Mouse (Mus musculus) embryonic facial prominence, embryonic 13.5 days (tissue): Measurements from ENCODE around the gene Baat. TPM values are rescaled to one million over a fixed set of nuclear protein-coding genes. Genes with fewer than 3 reads are reported as not detected.
"Not testable (repeated sequence)": the region's sequence is repeated elsewhere in the genome, so short reads cannot be mapped to it uniquely, and the experiment has no call there.

Experiments used
- ATAC-seq: fragments of 200-750 bp; cut with Nextera tagmentation; 2 replicates; pipeline ENCODE4 v1.8.0; 2017; ENCODE audit warnings: low read depth; ENCODE audit not compliant: insufficient number of reproducible peaks, insufficient read depth, low FRiP score, low TSS enrichment
- H3K27ac ChIP-seq: fragments of 300-500 bp; sonication (generic); 2 replicates; pipeline ENCODE4 v1.5.1; 2015; ENCODE audit warnings: moderate library complexity, mild to moderate bottlenecking, inconsistent platforms
- H3K27me3 ChIP-seq: fragments of 300-500 bp; sonication (generic); 2 replicates; pipeline ENCODE4 v1.6.1; 2015; ENCODE audit warnings: mild to moderate bottlenecking, inconsistent platforms
- H3K36me3 ChIP-seq: fragments of 300-500 bp; sonication (generic); 2 replicates; pipeline ENCODE4 v1.6.1; 2015; ENCODE audit warnings: mild to moderate bottlenecking, inconsistent platforms
- H3K4me1 ChIP-seq: fragments of 300-500 bp; sonication (generic); 2 replicates; pipeline ENCODE4 v1.6.1; 2015; ENCODE audit warnings: inconsistent platforms
- H3K4me2 ChIP-seq: fragments of 300-500 bp; sonication (generic); 2 replicates; pipeline ENCODE4 v1.6.1; 2015; ENCODE audit warnings: moderate library complexity, mild to moderate bottlenecking, inconsistent platforms
- H3K4me3 ChIP-seq: fragments of 300-500 bp; sonication (generic); 2 replicates; pipeline ENCODE4 v1.5.1; 2015; ENCODE audit warnings: mild to moderate bottlenecking, inconsistent platforms
- H3K9ac ChIP-seq: fragments of 300-500 bp; sonication (generic); 2 replicates; pipeline ENCODE4 v1.6.1; 2015; ENCODE audit warnings: mild to moderate bottlenecking, inconsistent platforms
- H3K9me3 ChIP-seq: fragments of 300-500 bp; sonication (generic); 2 replicates; pipeline ENCODE4 v1.6.1; 2016; ENCODE audit warnings: inconsistent platforms
- WGBS: fragments of 180-500 bp; shearing (Covaris S2); methylation state at CpG from one replicate; pipeline ENCODE4 v1.1.7; 2015; ENCODE audit warnings: mixed read lengths; 5-methylcytosine and 5-hydroxymethylcytosine counted together
- polyA plus RNA-seq: library from polyadenylated mRNA; unstranded; fragments of >200 nt; fragmentation: Nextera tagmentation; extraction: Ambion mirVana; gene quantifications from 2 replicates; pipeline ENCODE4 v1.2.1, GENCODE M21; 2015

The Baat gene
- polyA plus RNA-seq, 1 experiment from 2014 or later, result not detected

- Histone ChIP-seq H3K27ac (no peak overlapping the region), H3K9me3 (no peaks in the 10 kb centered on the region), H3K36me3 (peaks cover 46% of the 10 kb centered on the region), H3K4me3 (peak overlapping the region; percentile 73), H3K9ac (peak overlapping the region; percentile 82), H3K27me3 (no peaks in the 10 kb centered on the region), H3K4me1 (peaks cover 15% of the 10 kb centered on the region), H3K4me2 (peak overlapping the region; percentile 59)
- WGBS, result under 1% methylated on average over 17 of the region's 17 CpGs
- ATAC-seq, result peak; percentile 22; the same call in 1 of the 2 replicates
Observed at GRCm38 (mm10) chr4:49521346-49521745, 15.0 kb upstream of the Baat start.

GRCm38 (mm10) chr4:49520572-49521340 lies 14.4 kb upstream of the Baat start, which contains the start of the genes Mrpl50 and Zfp189:
TSS of gene Mrpl50 (minus strand) at chr4:49521093.
TSS of gene Zfp189 (plus strand) at chr4:49521176.
- H3K27ac ChIP-seq, result peak within 1 kb of the TSS; percentile 82

DNA sequence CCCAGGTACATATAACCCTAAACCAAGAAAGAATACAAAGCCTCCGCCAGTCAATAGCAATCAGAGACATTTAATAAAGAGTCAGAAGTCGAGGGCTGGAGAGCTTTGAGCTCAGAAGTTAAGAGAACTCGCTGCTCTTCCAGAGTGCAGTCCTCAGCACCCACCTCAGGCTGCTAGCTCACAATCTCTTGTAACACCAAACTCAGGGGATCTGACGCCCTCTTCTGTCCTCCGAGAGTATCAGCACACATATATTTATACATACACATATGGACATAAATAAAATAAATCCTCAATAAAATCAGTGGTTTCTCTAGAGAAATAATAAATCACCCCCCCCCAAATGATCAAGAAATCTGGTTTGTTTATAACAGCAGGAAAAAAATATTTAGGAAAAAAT lies 13.1 kb upstream of the Baat start:
- ATAC-seq, result no peak
- peak overlapping the region; percentile 65 for H3K4me2 ChIP-seq
- WGBS, result 71% methylated on average over 5 of the region's 5 CpGs

More at GRCm38 (mm10) chr4:49520572-49521340, 14.4 kb upstream of the Baat start, which contains the start of the genes Mrpl50 and Zfp189:
- WGBS, result under 1% methylated on average over 41 of the region's 41 CpGs
- Histone ChIP-seq H3K27me3 (no peaks in the 10 kb centered on the region), H3K4me2 (peak within 1 kb of the TSS; percentile 65), H3K4me1 (peaks cover 15% of the 10 kb centered on the region), H3K9ac (peak within 1 kb of the TSS; percentile 82), H3K9me3 (no peaks in the 10 kb centered on the region), H3K4me3 (peak within 1 kb of the TSS; percentile 73), H3K36me3 (peaks cover 42% of the 10 kb centered on the region)
- peak; percentile 99 for ATAC-seq

DNA sequence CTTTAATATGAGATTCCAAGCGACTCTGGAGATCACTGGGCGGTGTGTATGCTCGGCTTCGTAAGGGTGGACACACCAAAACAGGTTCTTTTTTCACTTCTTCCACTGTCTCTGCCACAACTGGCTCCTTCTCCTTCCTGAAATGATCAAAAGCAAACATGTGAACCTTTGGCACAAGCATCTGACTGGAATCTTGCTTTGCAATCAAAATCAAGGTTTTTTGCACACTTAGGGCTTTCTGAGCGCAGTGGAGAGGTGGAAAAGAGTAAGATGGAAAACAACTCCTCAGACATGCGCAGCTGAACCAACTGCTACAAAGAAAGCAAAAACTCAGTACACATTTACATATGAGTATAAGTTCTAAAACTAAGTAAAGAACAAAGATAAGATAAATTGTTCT lies 8.1 kb upstream of the Baat start:
- Histone ChIP-seq H3K27ac (no peak overlapping the region), H3K4me3 (no peak overlapping the region), H3K36me3 (peaks cover 40% of the 10 kb centered on the region), H3K9me3 (no peaks in the 10 kb centered on the region), H3K4me1 (peaks cover 2% of the 10 kb centered on the region; the same call in 1 of the 2 replicates), H3K9ac (no peak overlapping the region), H3K4me2 (no peak overlapping the region), H3K27me3 (no peaks in the 10 kb centered on the region)
- WGBS, result 93% methylated on average over 6 of the region's 6 CpGs
- ATAC-seq, result no peak

More for the DNA sequence above, 13.1 kb upstream of the Baat start:
- 0 out of 2 replicates have a peak overlapping the region, but pooled peaks have one; percentile 11 for H3K4me3 ChIP-seq
- H3K9me3 ChIP-seq, result no peaks in the 10 kb centered on the region
- H3K27ac ChIP-seq, result no peak overlapping the region
- peaks cover 15% of the 10 kb centered on the region for H3K4me1 ChIP-seq
- H3K9ac ChIP-seq, result no peak overlapping the region
- no peaks in the 10 kb centered on the region for H3K27me3 ChIP-seq
- peaks cover 35% of the 10 kb centered on the region for H3K36me3 ChIP-seq

GRCm38 (mm10) chr4:49512636-49513035 lies 6.3 kb upstream of the Baat start:
- H3K27me3 ChIP-seq, result no peaks in the 10 kb centered on the region
- no peaks in the 10 kb centered on the region for H3K4me1 ChIP-seq
- H3K4me2 ChIP-seq, result no peak overlapping the region
- no peak for ATAC-seq
- no peak overlapping the region for H3K27ac ChIP-seq
- WGBS, result 31% methylated on average over 4 of the region's 4 CpGs
- no peaks in the 10 kb centered on the region for H3K9me3 ChIP-seq
- H3K36me3 ChIP-seq, result peaks cover 32% of the 10 kb centered on the region
- no peak overlapping the region for H3K9ac ChIP-seq
- no peak overlapping the region for H3K4me3 ChIP-seq

DNA sequence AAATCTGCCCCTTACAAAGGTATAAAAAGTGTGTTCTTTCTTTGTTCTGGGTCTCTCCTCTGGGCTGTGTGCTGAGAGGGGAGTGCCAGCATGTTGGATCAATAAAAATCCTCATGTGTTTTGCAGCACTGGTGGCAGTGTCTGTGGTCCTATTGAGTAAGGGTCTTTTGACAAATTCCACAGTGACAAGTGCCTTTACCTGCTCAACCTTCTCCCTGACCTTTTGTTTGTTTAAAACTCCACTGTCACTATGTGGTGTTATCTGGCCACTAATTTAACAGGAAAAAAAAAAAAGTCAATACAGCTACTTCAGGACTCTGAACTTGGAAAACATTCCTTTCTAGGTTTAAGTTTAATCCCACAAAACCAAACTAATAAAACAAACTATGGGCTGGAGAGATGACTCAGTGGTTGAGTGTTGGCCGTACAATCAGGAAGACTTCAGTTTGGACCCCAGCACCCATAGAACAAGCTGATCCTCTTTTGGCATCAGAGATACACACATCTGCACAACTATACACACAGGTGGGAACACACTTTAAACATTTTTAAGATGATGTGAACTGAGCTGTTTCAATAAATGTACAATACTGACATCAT lies 4.0 kb upstream of the Baat start:
- WGBS, result 96% methylated on average over 1 of the region's 1 CpGs
- not testable (repeated sequence) for H3K4me3 ChIP-seq, H3K9ac ChIP-seq, ATAC-seq, H3K27ac ChIP-seq, H3K4me1 ChIP-seq, H3K4me2 ChIP-seq, H3K27me3 ChIP-seq, H3K9me3 ChIP-seq
- peaks cover 26% of the 10 kb centered on the region for H3K36me3 ChIP-seq

DNA sequence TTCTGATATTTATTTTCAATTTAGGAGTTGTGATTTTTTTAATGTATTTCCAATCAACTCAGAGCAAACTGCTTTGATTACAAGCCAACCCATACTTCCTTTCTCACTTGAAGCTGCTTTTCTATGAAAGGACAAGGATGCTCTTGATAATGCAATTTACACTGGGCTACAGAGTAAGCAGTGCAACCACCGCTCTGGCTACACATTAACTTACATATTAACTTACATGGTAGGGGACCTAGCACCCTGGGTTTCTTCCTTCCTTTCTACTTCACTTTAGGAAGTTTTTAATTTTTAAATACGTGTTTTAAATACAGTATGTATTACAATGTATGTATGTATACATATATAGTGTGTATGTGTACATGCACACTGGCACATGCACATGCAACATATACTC lies 2.8 kb upstream of the Baat start:
- H3K4me2 ChIP-seq, result no peak overlapping the region
- no peaks in the 10 kb centered on the region for H3K9me3 ChIP-seq
- no peak overlapping the region for H3K9ac ChIP-seq
- H3K36me3 ChIP-seq, result peaks cover 21% of the 10 kb centered on the region
- H3K4me3 ChIP-seq, result no peak overlapping the region
- no peaks in the 10 kb centered on the region for H3K4me1 ChIP-seq
- 91% methylated on average over 2 of the region's 2 CpGs for WGBS
- H3K27ac ChIP-seq, result no peak overlapping the region
- no peak for ATAC-seq
- H3K27me3 ChIP-seq, result no peaks in the 10 kb centered on the region

DNA sequence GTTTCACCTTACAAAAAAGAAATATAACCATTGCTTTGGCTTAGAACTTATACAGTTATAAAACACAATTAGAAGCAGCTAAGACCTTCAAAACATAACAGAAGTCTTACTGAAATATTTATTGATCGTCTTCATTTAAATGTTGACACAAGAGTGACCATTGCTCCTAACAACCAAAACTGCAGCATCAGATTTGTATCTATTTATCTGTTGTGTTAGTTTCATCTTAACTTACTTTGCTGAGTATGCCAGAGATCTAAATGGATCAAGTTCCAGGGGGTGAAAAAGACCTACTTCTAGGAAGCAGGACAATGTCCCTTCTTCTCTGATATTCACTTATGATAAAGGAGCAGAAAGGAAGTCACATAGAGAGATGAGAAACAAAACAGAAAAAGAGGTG lies 2.8 kb downstream of the Baat start:
- WGBS, result 90% methylated on average over 1 of the region's 1 CpGs
- H3K9ac ChIP-seq, result no peak overlapping the region
- no peaks in the 10 kb centered on the region for H3K27me3 ChIP-seq
- H3K4me1 ChIP-seq, result no peaks in the 10 kb centered on the region
- no peak overlapping the region for H3K4me2 ChIP-seq
- H3K4me3 ChIP-seq, result no peak overlapping the region
- no peak for ATAC-seq
- H3K36me3 ChIP-seq, result no peaks in the 10 kb centered on the region
- H3K9me3 ChIP-seq, result no peaks in the 10 kb centered on the region
- no peak overlapping the region for H3K27ac ChIP-seq

GRCm38 (mm10) chr4:49485934-49486650 lies 20.3 kb downstream of the Baat start:
- not testable (repeated sequence) for H3K4me3 ChIP-seq, H3K9ac ChIP-seq, H3K36me3 ChIP-seq, H3K27ac ChIP-seq, H3K4me1 ChIP-seq, H3K27me3 ChIP-seq, H3K4me2 ChIP-seq, H3K9me3 ChIP-seq, ATAC-seq
- 76% methylated on average over 3 of the region's 3 CpGs for WGBS

DNA sequence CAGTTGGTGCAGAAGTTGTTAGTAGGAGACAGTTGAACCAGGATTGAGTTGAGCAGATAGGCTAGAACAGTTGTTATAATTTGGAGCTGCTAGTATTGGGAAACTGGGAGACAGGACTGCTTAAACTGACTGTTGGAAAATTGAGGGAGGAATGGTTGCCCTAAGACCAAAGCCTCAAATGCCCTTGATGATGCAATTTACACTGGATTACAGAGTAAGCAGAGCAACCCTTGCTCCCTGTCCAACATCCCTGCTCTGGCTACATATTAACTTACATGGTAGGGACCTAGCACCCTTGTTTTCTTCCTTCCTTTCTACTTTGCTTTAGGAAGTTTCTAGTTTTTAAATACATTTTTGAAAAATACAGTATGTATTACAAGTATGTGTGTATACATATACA lies 20.9 kb downstream of the Baat start:
- 0 out of 2 replicates have a peak, but pooled peaks cover 2% of the 10 kb centered on the region for H3K9me3 ChIP-seq
- H3K27me3 ChIP-seq, result peaks cover 6% of the 10 kb centered on the region
- H3K4me1 ChIP-seq, result peaks cover 2% of the 10 kb centered on the region; the same call in 1 of the 2 replicates
- H3K9ac ChIP-seq, result no peak overlapping the region
- ATAC-seq, result no peak
- no peak overlapping the region for H3K27ac ChIP-seq
- H3K4me2 ChIP-seq, result no peak overlapping the region
- H3K4me3 ChIP-seq, result no peak overlapping the region
- no peaks in the 10 kb centered on the region for H3K36me3 ChIP-seq

- Histone ChIP-seq H3K4me3 (no peak overlapping the region), H3K9me3 (no peaks in the 10 kb centered on the region), H3K27ac (no peak overlapping the region), H3K4me1 (peaks cover 11% of the 10 kb centered on the region; the same call in 1 of the 2 replicates), H3K4me2 (peak overlapping the region; percentile 41; the same call in 1 of the 2 replicates), H3K27me3 (peaks cover 8% of the 10 kb centered on the region), H3K9ac (no peak overlapping the region), H3K36me3 (no peaks in the 10 kb centered on the region)
- peak; percentile 57; the same call in 1 of the 2 replicates for ATAC-seq
- WGBS, result 34% methylated on average over 3 of the region's 3 CpGs
Observed at GRCm38 (mm10) chr4:49480896-49481295, 25.5 kb downstream of the Baat start.
